Mouse (Mus musculus) CH12.LX (cell line): Measurements from ENCODE around the gene Sptbn4.

Experiments
- CTCF ChIP-seq, 2 experiments: IDR thresholded peaks in 1 of 2; conservative IDR thresholded peaks in 1 of 2; 2 replicates each; pipeline ENCODE4 v1.5.1; 2011 to 2012; ENCODE audit warnings: low read depth in 2 of 2, low read length in 2 of 2, improper control_type of control experiment in 1 of 2, inconsistent platforms in 1 of 2, mild to moderate bottlenecking in 1 of 2, moderate library complexity in 1 of 2
- POLR2A ChIP-seq: IDR thresholded peaks from 2 replicates; pipeline ENCODE4 v1.6.1; 2011; ENCODE audit warnings: low read depth, mild to moderate bottlenecking, improper control_type of control experiment, low read length
- USF2 ChIP-seq: conservative IDR thresholded peaks from 2 replicates; pipeline ENCODE4 v1.6.1; 2011; ENCODE audit warnings: low read depth, low read length, improper control_type of control experiment
- ZNF384 ChIP-seq: IDR thresholded peaks from 2 replicates; pipeline ENCODE4 v1.6.1; 2012; ENCODE audit warnings: low read depth, low read length, improper control_type of control experiment, inconsistent platforms

GRCm38 (mm10) chr7:27428002-27428401 is 19.5 kb downstream of the Sptbn4 start:
- TF ChIP-seq CTCF (conservative IDR thresholded peaks at IDR 0.05 in 1 of 2, IDR thresholded peaks at IDR 0.05 in 1 of 2; ENCODE audit: low read depth in 2 of 2, low read length in 2 of 2) (no peak), POLR2A (no peak), USF2 (no peak), ZNF384 (no peak)
